Mouse (Mus musculus) liver, adult 2 months (tissue): ENCODE measurements around the gene Mlkl.

Experiments
- CTCF ChIP-seq: fragments of 200-500 bp; IDR thresholded peaks from 2 replicates; pipeline ENCODE4 v1.5.1; 2011; ENCODE audit warnings: low read depth, low read length, control low read depth
- POLR2A ChIP-seq: fragments of 200-500 bp; IDR thresholded peaks from 2 replicates; pipeline ENCODE4 v1.6.1; 2011; ENCODE audit warnings: low read length, control low read depth; ENCODE audit not compliant: insufficient read depth; ENCODE audit errors: extremely low read depth

- TF ChIP-seq POLR2A (no peak), CTCF (0 out of 2 replicates have a peak, but pooled peaks have one; percentile 6)
Measured at GRCm38 (mm10) chr8:111268277-111268676, 69.7 kb downstream of the Mlkl start.
